Mouse (Mus musculus) inflammation-experienced regulatory T-cells (primary cell): ENCODE results near the gene Snrpe. TPM values are rescaled to one million over a fixed set of nuclear protein-coding genes. Genes with fewer than 3 reads are reported as not detected.

ENCODE experiments used
- polyA plus RNA-seq, 2 experiments: library from polyadenylated mRNA; unstranded; fragments of 100-300 nt; shearing (Covaris generic); gene quantifications; one replicate each; pipeline ENCODE4 v1.2.1; 2017

Gene Snrpe
- 100 to 1,000 TPM; 255 to 265 TPM for polyA plus RNA-seq

GRCm38 (mm10) chr1:133609771-133610502, at the start of gene Snrpe:
Gene Snrpe, minus strand, starts transcription at chr1:133610291.

Other genes starting within 250 kb of the Snrpe start
- gene Etnk2, start 246.7 kb downstream of the Snrpe start, polyA plus RNA-seq = 1 to 10 TPM; 3.5 to 3.7 TPM
- gene Sox13, start 185.9 kb downstream of the Snrpe start, polyA plus RNA-seq = under 1 TPM in 1 of 2 experiments, not detected in 1; 0.19 TPM
- gene Zbed6, start 50.6 kb upstream of the Snrpe start, polyA plus RNA-seq = not detected
- gene Gm38394, start 51.0 kb upstream of the Snrpe start, polyA plus RNA-seq = 1 to 10 TPM; 1.5 TPM
- gene Lax1, start 79.8 kb upstream of the Snrpe start, polyA plus RNA-seq = 100 to 1,000 TPM; 147 to 154 TPM
- 10 to 100 TPM in 1 of 2 experiments, 1 to 10 TPM in 1; 8.7 to 14.1 TPM for gene Atp2b4, start 190.8 kb upstream of the Snrpe start, polyA plus RNA-seq